Mouse (Mus musculus) G1E (cell line): ENCODE results near the gene Dnm3.

Source experiments
- CTCF ChIP-seq: IDR thresholded peaks from 2 replicates; pipeline ENCODE4 v1.5.1; 2012; ENCODE audit warnings: low read depth, low read length, inconsistent platforms, mixed read lengths
- GATA1 ChIP-seq: IDR thresholded peaks from 2 replicates; pipeline ENCODE4 v1.6.1; 2012; ENCODE audit warnings: borderline replicate concordance, low read length, inconsistent platforms, mixed read lengths
- POLR2AphosphoS5 ChIP-seq: IDR thresholded peaks from 2 replicates; pipeline ENCODE4 v1.6.1; 2012; ENCODE audit warnings: low read depth, low read length, inconsistent platforms; ENCODE audit not compliant: insufficient replicate concordance
- TAL1 ChIP-seq: conservative IDR thresholded peaks from 2 replicates; pipeline ENCODE4 v1.6.1; 2012; ENCODE audit warnings: low read depth, low read length, inconsistent platforms, mixed read lengths

DNA sequence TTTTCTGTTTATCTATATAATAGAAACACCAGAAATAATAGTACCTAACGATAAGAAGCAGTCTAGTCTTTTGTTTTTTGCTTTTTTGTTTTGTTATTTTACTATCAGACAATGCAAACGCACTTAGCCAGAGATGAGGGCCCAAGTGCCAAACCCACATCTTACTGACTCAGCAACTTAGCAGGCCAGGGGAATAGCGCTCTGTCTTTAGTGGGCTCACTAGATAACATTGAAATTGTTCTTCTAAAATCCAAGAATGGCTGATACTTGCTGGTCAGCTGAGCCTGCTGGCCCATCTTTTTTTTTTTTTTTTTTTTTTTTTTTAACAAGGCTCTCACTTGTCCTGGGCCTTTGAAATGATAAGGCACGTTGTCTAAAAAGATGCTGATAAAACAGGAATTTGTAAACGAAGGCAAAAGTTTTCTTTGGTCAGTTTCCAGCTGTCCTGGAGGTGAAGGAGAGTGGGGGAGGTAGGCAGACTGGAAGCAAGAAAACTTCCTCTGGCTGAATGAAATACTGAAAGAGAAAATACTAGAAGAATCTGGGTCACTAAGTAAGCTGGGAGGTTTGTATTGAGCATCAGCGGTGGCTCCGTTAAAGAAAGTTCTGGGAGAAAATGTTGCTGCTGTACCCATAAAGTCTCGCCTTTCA is 259.2 kb downstream of the Dnm3 start:
- no peak for TF ChIP-seq CTCF
- TF ChIP-seq GATA1, result no peak
- TF ChIP-seq POLR2AphosphoS5, result no peak
- TF ChIP-seq TAL1, result no peak
